Mouse (Mus musculus) liver, embryonic 14.5 days (tissue): ENCODE data around the gene Vps9d1.

ENCODE experiments used
- CTCF ChIP-seq: IDR thresholded peaks from 2 replicates; pipeline ENCODE4 v1.5.1; 2016; ENCODE audit warnings: antibody characterized with exemption, low read depth, control low read depth
- EP300 ChIP-seq: IDR thresholded peaks from 2 replicates; pipeline ENCODE4 v1.6.1; 2016; ENCODE audit warnings: antibody characterized with exemption, low read depth

DNA sequence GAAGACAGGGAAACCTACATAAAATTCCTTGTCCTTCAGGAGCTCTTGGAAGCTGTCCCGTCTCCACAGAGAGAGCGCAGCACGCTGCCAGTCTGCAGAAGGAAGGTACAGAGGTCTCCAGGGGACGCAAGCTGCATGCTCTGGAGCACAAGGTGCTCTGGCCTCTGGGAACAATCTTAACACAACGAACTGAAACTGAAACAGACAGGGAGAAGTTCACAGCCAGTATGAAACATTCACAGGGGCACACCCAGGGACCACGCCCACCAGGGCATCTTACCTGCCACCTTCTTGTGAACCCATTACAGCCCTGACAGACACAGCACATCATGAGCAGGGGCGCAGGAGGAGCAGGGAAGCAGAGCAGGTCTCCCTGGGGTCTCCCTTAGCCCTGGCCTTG lies 29.8 kb upstream of the Vps9d1 start:
- no peak for TF ChIP-seq CTCF
- TF ChIP-seq EP300, result no peak
